Mouse (Mus musculus) forebrain, embryonic 12.5 days (tissue): ENCODE results near the gene Rnft1. TPM values are rescaled to one million over a fixed set of nuclear protein-coding genes. Genes with fewer than 3 reads are reported as not detected.

ENCODE experiments used
- polyA plus RNA-seq: library from polyadenylated mRNA; unstranded; fragments of >200 nt; fragmentation: Nextera tagmentation; extraction: Ambion mirVana; gene quantifications from 2 replicates; pipeline ENCODE4 v1.2.1, GENCODE M21; 2016

The Rnft1 gene
- polyA plus RNA-seq, 1 experiment from 2014 or later = 19.4 TPM

Other genes starting within 250 kb of the Rnft1 start
- 53.4 and 55.2 TPM in 2 replicates for gene Ints2, start 227.1 kb upstream of the Rnft1 start, polyA plus RNA-seq
- 14.8 and 16.4 TPM in 2 replicates for gene Med13, start 127.1 kb upstream of the Rnft1 start, polyA plus RNA-seq
- 65.2 and 69.9 TPM in 2 replicates for gene Rps6kb1, start 60.1 kb downstream of the Rnft1 start, polyA plus RNA-seq
- 10.7 and 11.0 TPM in 2 replicates for gene Tubd1, start 60.3 kb downstream of the Rnft1 start, polyA plus RNA-seq
- 83.1 and 86.8 TPM in 2 replicates for gene Vmp1, start 199.2 kb downstream of the Rnft1 start, polyA plus RNA-seq
- gene Ptrh2, start 199.3 kb downstream of the Rnft1 start, polyA plus RNA-seq = 40.5 and 40.9 TPM in 2 replicates